Mouse (Mus musculus) neutrophil, adult 83 days (primary cell): Measurements from ENCODE around the gene Slc15a4. TPM values are rescaled to one million over a fixed set of nuclear protein-coding genes. Genes with fewer than 3 reads are reported as not detected.

ENCODE experiments used
- total RNA-seq, 2 experiments: library from RNA; stranded (reverse); gene quantifications; one replicate each; pipeline ENCODE4 v1.2.4; 2023

The Slc15a4 gene
- total RNA-seq, result 10 to 100 TPM; 48.6 to 56.5 TPM

GRCm38 (mm10) chr5:127632167-127633145 is at the start of gene Slc15a4, which contains the start of gene Glt1d1:
Slc15a4 (minus strand) TSS chr5:127632897.
Glt1d1 (plus strand) TSS chr5:127632262.

Other genes starting within 250 kb of the Slc15a4 start
- gene Glt1d1, start 635 bp downstream of the Slc15a4 start, total RNA-seq, result 1 to 10 TPM; 3.6 to 5.7 TPM